Mouse (Mus musculus) megakaryocyte, adult 5-6 weeks (primary cell): ENCODE results near the gene Chrna5. TPM values are rescaled to one million over a fixed set of nuclear protein-coding genes. Genes with fewer than 3 reads are reported as not detected.
A peak's percentile ranks its signal among the peaks of the same experiment; 100 is the strongest.
"Not testable (repeated sequence)": the region's sequence is repeated elsewhere in the genome, so short reads cannot be mapped to it uniquely, and the experiment has no call there.

Experiments used
- ATAC-seq: 2 replicates; pipeline ENCODE4 v1.8.0; 2016; ENCODE audit warnings: mild to moderate bottlenecking, inconsistent platforms; ENCODE audit not compliant: poor library complexity, severe bottlenecking
- total RNA-seq, 2 experiments: library from RNA; stranded (forward) in 1 of 2; stranded (reverse) in 1 of 2; fragments of 153-499, 151-499 nt in 1 of 2; fragments of 221-1000, 200-1000 nt in 1 of 2; gene quantifications; 2 replicates each; pipeline versions ENCODE4 v1.2.3 to v1.2.4; 2015 to 2017

Gene Chrna5
- total RNA-seq (2015), result not detected in 2 replicates
- not detected in 2 replicates for total RNA-seq (2017)

- ATAC-seq, result no peak
Measured at GRCm38 (mm10) chr9:54980674-54981073, at the start of gene Chrna5. Chrna5 (plus strand) TSS chr9:54980880.

- ATAC-seq, result no peak
Measured at GRCm38 (mm10) chr9:54931765-54932164, 48.9 kb upstream of the Chrna5 start.

GRCm38 (mm10) chr9:54932379-54932778 is 48.3 kb upstream of the Chrna5 start:
- no peak for ATAC-seq

- ATAC-seq, result no peak
Measured at GRCm38 (mm10) chr9:54942071-54942470, 38.6 kb upstream of the Chrna5 start.

- ATAC-seq, result no peak
Measured at GRCm38 (mm10) chr9:54944467-54944866, 36.2 kb upstream of the Chrna5 start.

GRCm38 (mm10) chr9:54946256-54946655 is 34.4 kb upstream of the Chrna5 start:
- ATAC-seq, result no peak

GRCm38 (mm10) chr9:54949465-54949864 is 31.2 kb upstream of the Chrna5 start:
- ATAC-seq, result no peak

GRCm38 (mm10) chr9:54950162-54950561 is 30.5 kb upstream of the Chrna5 start:
- ATAC-seq, result not testable (repeated sequence)

GRCm38 (mm10) chr9:54950575-54951321 is 29.9 kb upstream of the Chrna5 start, which contains the start of the genes Psma4 and AY074887:
Psma4 (plus strand) TSS chr9:54950790.
AY074887 (minus strand) TSS chr9:54950998.
- peak; percentile 98 for ATAC-seq

- ATAC-seq, result no peak
Measured at GRCm38 (mm10) chr9:54961059-54961458, 19.6 kb upstream of the Chrna5 start.

GRCm38 (mm10) chr9:54963669-54964068 is 17.0 kb upstream of the Chrna5 start:
- peak; percentile 57 for ATAC-seq

GRCm38 (mm10) chr9:54969972-54970637 is 10.6 kb upstream of the Chrna5 start:
- ATAC-seq, result no peak

- ATAC-seq, result no peak
Measured at GRCm38 (mm10) chr9:54981291-54982191, 861 bp downstream of the Chrna5 start.

GRCm38 (mm10) chr9:54982401-54982800 is 1.7 kb downstream of the Chrna5 start:
- ATAC-seq, result no peak

- ATAC-seq, result no peak
Measured at GRCm38 (mm10) chr9:54990362-54990761, 9.7 kb downstream of the Chrna5 start.

- ATAC-seq, result no peak
Measured at GRCm38 (mm10) chr9:54994381-54994780, 13.7 kb downstream of the Chrna5 start.

- ATAC-seq, result no peak
Measured at GRCm38 (mm10) chr9:54995645-54996044, 15.0 kb downstream of the Chrna5 start.

GRCm38 (mm10) chr9:55003609-55004008 is 22.9 kb downstream of the Chrna5 start:
- ATAC-seq, result no peak

- no peak for ATAC-seq
Measured at GRCm38 (mm10) chr9:55009692-55010091, 29.0 kb downstream of the Chrna5 start.

GRCm38 (mm10) chr9:55010588-55011350 is 30.1 kb downstream of the Chrna5 start:
- ATAC-seq, result no peak
